Mouse (Mus musculus): Measurements from ENCODE around the gene Tjap1.

Gene Tjap1

DNA sequence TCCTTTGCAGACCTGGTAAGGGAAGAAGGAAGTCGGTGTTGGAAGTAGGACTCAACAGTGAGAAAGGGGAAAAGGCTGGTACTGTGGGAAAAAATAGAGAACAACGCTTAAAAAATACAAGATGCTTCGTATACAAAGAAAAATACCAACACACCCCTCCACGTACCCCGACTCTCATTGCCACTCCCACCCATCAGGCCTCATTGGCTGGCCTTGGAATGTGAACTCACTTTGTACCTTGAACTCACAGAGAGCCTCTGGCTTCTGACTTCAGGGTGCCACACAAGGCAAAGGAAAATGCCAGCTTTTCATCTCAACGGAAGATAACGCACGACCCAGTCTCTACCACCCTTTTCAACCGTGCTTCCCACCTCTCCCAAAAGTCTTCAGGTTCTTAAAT, 314 bp upstream of the Tjap1 start:
- DNase-seq (ENCODE audit: low read depth, low spot score): no peak

DNA sequence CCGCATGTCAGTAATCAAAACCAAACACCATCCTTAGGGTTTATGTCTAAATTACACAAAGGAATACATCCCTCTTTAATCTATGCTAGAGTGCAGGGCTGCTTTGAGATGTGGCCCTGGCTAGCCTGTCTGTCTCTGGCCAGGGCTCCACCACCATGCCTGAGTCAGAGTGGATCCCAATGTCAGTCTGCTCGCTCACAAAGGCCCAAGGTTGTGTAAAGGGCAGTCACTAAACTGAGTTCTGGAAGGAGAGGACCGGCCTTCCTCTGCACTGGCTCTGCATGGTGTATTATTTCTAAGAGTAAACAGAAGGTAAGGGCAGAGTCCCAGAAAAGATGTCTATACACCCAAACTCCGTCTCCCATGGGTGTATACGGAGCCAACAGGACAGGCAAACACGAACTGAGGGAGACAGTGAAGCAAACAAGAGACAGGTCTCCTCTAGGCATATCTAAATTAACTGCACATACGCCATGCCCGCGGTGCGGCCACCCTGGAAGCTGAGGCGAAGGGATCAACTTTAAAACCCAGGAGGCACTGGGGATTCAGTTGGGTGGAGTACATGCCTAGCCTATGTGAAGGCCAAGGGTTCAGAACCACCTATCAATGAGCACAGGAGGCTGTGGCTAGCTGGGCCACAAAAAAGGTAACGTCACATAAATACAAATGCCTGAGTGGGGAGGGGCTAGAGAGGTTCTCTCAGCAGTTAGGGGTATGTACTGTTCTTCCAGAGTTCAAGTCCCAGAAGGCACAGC, 4.6 kb downstream of the Tjap1 start:
- no peak for DNase-seq (ENCODE audit: low read depth, low spot score)

DNA sequence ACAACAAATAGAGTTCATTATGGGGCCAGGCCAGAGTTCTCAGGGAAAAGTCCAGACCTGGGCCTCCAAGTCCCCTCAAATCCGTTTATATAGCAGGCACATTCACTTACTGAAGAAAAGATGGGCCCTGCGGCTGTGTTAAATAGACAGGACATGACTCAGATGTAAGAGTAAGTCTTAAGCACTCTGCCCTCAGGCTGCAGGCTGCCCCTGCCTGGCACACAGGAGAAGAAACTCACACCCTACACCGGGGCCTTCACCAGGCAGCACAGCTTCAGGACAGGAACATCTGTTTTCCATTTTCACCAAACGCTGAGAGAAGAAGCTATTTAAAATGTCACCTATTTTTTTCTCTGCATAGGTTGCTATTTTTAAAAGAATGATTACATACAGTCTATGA, 5.2 kb downstream of the Tjap1 start:
- no peak for DNase-seq (ENCODE audit: low read depth, low spot score)

DNA sequence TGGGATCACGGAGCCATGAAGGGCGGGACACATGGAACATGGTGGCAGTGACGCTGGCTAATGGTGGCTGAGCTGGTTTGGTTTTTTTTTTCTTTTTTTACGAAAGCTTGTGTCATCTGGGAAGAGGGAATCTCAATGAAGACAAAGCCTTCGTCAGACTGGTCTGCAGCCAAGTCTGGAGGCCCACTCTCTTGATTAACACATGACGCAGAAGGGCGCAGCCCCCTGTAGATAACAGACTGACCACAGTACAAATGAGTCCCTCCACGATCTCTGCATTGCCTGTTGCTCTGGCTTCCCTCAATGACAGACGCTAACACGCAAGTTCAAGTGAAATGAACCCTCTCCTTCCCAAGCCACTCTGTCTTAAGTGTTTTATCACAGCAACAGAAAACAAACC, 7.3 kb downstream of the Tjap1 start:
- no peak for DNase-seq (ENCODE audit: low read depth, low spot score)

DNA sequence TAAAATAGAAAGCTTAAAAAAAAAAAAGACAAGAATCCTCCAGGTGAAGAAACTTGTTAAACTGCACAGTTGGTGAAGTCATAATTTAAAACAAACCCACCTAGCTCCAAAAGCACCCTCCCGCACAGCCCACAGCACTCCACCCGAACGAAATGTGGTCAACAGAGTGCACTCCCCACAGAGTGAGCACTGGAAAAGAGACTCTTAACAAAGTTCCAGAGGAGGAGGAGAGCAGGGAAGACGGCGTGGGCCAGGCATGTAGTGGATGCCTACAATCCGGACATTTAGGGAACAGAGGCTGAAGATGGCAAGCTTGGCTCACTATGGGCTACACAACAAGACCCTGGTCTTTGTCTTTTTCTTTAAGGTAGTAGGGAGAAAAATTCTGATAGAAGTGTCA, 7.8 kb downstream of the Tjap1 start:
- DNase-seq (ENCODE audit: low read depth, low spot score): no peak

DNA sequence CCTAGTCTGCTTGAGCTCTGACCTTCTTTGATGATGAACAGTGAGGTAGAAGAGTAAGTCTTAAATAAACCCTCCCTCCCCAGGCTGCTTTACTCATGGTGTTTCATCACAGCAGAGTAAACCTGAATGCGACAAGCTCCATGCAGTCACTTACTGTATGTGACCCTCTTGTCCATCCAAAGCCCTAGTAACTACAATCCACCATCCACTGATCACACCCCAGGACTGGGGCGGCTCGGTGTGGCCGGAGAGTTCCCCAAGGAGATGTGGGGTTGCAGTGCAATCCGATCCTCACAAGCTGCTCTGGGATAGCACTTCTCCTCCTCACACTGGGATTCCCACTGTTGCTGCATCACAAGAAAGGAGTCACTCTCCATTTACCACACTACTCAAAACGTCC, 8.4 kb downstream of the Tjap1 start:
- no peak for DNase-seq (ENCODE audit: low read depth, low spot score)

DNA sequence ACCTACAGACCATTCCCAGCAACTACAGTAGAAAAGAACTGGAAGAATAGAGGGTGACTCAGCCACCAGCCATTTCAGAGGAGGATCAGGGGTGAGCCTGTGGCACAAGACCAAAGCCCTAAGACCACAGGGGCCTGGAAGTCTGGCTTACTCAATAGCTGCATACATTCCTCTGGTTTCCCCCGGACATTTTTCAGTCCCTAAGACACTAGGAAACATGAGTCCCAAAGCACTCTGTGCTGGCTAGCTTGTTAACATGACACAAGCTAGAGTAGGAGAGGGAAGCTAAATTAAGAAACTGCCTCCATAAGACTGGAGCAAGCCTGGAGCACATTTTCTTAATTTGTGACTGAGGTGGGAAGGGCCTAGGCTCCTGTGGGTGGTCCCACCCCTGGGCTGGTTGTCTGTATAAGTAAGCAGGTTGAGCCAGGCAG, 9.0 kb downstream of the Tjap1 start:
- DNase-seq (ENCODE audit: low read depth, low spot score): no peak

DNA sequence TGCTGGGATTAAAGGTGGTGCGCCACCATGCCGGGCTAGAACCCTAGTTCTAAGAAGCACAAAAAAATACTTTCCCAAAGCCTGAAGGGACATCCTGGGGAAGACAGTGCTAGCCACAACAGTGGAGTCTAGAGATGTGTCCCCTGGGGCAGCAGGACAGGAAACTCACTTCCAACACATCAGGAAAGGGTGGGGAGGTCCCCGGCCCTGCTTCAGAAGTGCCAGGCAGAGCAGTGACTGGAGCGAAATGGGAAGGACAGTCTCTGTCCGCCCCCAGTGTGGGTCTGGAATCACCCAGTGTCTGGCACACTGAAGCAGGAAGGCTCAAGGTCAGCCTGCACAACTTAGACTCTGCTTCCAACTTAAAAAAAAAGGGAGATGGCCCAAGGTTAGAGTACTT, 10.2 kb downstream of the Tjap1 start:
- DNase-seq (ENCODE audit: low read depth, low spot score): no peak

DNA sequence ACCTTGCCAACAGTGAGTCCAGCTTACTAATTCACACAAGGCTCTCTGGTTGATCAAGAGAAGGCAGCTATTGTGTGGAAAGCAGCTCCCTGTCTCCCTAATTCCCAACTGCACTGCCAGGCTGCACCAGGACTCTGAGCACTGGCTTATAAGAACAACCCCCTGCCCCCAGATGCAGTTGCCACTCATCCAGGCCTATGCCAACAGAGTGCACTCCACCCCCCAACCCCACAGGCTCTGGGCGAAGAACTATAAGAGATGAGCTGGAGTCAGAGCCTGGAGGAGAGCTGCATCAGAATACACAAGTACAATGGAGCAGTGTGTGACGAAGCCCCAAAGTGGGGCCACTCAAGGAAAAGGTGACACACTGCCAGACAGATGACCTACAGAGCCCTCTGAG, 10.8 kb downstream of the Tjap1 start:
- no peak for DNase-seq (ENCODE audit: low read depth, low spot score)

DNA sequence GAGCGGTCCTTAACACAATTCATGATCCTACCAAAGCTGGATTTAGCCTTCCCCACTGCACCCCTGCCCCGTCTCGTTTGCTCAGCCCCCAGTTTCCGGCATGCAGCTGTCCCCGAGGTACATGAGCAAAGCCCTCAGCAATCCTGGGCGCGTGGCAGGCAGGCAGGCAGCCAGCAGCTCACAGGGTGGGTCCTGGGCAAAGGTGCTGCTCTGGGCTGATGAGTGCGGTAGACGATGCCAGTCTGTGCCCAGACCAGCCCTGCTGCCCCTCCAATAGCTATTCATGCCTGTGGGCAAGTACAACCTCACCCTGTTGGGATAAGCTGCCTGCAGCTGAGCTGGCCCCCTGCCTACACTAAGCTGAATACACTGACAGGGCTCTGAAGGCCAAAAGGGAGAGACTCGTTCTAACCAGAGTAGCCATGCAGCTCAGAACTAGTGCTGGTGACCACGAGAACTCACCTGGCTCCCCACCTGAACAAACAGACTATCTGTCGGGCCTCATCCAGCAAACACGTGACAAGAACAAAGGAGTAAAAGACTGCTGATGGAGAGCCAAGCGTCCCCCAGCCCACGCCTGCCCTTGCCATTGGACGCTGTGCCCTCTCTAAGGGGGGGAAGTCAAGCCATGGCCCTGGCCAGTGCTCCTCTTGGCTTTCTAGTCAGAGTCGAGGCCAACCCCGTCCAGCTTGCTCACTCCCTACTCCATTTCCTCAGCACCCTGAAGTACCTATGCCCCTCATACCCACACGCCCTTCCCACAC, 12.9 kb downstream of the Tjap1 start:
- no peak for DNase-seq (ENCODE audit: low read depth, low spot score)

DNA sequence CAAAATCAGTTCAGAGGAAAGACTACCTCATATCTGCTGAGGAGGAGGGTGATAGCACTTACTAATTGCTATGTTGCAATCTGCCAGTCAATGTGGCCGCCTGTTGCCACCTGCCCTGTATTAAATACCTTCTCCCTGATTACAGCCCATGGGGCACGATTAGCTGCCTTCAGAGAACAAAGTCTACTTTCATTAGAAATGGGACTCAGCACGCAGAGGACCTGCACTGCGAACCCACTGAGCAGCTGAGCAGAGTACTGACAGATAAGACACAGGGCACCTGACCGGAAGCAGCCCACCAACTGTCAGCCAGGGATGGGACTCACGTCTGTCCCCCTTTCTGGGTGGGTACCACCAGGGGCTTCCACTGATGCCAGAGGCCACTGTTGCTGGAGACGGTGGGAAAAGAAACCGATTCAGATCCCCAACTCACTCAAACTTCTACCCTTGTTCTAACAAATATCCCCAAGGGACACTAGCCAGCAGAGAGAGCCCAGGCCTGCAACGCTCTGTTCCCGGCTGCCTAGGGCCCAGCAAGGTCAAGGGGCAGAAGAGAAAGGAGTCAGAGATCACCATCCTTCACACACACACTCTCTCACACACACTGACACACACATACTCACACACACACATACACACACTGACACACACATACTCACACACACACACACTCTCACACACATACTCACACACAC, 14.7 kb downstream of the Tjap1 start:
- no peak for DNase-seq (ENCODE audit: low read depth, low spot score)

DNA sequence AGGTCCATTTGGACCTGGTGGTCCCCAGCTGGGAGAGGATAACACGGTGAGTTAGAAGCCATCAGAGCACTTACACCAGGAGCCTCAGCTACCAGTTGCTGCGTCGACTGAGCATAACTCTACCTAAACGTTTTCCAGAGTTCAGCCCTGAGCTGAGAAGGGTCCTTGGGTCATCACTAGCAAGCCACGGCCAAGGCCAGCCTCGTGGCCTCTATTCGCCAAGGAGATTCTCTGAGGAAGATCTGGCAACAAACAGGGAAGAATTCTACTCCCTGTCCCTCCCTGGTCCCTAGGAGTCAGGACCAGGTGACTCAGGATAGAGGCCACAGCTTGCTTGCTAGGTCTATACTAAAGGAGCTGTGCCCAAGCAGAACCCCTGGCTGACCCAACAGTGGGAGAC, 15.3 kb downstream of the Tjap1 start:
- DNase-seq (ENCODE audit: low read depth, low spot score): no peak

DNA sequence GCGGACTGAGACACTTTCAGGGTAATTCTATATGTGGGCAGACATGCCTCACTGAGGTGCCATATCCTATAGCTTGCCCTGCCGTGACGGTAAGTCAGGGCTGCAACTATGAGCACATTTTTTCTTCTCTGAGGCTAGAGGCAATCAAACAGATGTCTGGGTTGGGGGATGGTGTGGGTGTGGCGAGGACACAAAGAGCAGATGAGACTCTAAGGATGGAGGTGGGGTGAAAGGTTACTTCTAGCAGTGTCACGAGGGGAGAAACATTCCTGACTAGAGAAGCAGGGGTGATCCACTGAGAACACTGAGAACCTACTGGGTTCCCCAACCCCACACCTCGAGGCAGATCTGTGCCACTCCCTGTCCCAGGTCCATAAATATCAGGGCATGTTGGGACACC, 15.8 kb downstream of the Tjap1 start:
- no peak for DNase-seq (ENCODE audit: low read depth, low spot score)

DNA sequence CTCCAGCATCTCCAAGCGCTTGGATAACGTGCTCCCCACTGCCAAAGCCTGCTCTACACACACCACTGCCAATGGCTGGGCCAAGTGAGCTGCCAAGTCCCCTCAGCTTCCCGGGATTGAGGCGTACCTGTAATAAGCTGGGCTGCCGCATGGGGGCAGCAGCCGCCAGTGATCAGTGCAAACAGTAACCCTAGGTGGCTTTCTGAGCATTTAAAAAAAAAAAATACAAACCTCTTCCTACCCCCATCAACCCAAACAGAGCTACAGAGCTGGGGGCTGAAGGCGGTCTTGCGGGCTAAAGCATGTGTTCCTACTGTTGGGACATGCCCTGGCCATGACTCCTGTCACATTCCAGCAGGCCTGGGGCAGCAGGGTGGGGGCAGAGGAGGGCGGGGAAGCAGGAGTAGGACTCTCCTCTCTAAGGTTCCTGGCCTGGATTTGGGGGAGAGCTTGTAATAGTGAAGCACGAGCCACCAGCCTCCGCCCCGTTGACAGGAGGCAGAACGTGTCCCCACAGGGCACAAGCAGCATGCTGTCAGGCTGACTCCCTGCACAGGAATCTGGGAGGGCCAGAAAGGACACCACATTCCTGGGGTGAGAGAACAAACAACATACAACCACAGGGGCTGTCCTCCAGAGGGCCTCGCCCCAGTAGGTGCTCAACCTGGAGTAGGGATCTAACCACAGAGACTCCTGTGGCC, 16.8 kb downstream of the Tjap1 start:
- DNase-seq (ENCODE audit: low read depth, low spot score): no peak

DNA sequence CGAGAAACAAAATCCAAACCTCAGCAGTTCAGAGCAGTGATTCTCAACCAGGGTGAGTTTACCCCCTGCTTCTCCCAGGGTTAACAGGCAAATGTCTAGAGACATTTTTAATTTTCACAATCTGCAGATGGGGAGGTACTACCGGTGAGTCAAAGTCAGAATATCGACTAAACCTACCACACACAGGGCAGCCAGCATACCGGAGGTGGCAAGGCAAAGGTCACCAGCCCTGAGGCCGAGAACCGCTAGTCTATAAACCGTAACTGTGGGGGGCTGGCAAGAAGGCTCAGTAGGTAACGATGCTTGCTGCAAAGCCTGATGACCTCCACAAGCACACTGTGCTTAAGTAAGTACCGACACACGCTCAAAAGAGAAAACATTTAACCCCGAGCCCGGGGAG, 17.3 kb downstream of the Tjap1 start:
- no peak for DNase-seq (ENCODE audit: low read depth, low spot score)

DNA sequence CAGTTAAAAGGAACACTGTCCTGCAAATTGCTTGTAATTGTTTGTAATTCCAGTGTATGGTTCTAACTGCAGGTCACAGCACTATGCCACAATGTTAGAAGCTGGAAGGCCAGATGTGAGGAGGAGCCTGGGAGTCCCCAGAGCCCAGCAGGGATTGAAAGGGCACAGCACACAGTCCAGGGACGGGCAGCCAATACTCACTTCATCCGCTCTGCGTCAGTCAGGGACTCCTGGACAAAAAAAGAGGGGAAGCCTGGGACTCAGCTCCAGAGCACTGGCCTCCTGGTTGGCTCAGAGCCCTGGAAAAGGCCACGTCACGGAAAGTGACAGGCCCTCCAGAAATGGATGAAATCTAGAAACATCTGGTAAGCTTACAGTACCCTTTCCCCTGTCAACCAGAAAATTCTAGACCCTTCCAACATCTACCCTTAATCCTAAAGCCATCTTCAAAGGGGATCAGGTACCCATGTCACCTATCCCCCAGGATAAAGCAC, 20.6 kb downstream of the Tjap1 start:
- no peak for DNase-seq (ENCODE audit: low read depth, low spot score)

DNA sequence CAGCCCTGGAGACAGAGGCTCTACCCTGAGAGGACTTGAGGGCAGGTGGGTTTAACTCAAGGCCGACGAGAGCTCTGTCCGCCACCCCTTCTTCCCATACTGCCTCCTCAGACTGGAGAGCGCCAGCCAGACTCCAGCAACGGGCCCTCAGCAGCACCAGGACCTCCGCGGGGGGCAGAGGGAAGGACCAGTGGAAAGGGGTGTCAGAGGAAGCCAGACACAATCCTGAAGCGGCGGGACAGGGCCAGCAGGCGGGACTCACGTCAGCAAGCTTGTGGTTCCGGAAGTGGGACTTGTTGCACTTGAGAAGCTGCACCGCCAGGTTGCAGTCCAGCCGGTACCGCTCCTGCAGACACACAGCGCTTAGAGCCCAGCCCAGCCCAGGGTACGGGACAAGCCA, 23.2 kb downstream of the Tjap1 start:
- no peak for DNase-seq (ENCODE audit: low read depth, low spot score)

DNA sequence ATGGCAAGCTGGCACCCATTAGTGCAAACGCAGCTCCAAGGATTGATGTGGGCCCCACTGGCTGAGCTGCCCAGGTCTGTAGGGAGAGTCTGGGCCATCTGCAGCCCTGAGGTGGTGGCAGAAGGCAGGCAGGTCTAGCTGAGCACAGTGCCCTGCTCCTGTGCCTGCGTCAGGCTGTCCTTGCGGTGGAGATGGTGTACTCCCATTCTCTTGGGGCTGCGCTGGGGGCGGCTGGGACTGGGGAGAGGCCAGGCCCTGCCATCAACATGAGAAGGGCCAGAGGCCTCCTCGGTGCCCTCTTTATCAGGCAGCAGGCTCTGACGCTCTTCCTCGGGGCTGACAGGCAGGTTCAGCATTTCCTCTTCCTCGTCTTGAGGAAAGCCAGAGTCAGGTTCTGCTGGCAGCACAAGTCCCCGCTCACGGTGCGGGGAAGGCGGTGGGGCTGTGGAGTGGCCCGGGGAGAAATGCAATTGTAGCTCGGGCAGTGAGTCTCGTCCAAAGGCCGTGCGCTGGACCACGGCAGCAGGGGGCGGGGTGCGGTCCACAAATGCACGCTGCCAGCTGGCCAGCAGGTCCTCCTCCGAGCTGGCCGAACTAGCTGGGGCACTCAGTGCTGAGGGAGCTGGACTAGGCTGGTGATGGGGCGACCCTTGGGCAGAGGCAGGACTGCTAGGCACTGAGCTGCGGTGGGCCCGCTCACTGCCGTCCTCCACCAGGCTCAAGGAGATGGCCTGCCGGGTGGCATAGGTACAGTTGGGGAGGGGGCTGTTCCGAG, 24.4 kb downstream of the Tjap1 start:
- DNase-seq (ENCODE audit: low read depth, low spot score): no peak

DNA sequence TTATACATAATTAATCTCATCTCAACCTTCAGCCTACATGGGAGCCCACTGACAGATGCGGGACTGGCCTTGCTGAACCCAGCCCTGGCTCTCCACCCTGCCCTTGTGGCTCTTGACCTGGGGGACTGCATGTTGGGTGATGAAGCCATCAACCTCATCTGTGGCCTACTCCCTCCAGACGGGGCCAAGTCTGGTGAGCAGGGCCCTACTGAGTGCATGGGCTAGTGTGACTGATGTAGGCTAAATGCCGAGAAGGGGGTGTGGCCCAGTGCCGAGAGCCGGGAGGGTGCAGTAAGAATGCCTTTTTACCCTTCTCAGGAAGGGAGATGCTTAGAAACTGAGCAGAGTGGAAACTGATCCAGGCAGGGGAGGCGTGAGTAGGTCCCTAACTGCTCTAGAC, 27.7 kb downstream of the Tjap1 start:
- DNase-seq (ENCODE audit: low read depth, low spot score): no peak

DNA sequence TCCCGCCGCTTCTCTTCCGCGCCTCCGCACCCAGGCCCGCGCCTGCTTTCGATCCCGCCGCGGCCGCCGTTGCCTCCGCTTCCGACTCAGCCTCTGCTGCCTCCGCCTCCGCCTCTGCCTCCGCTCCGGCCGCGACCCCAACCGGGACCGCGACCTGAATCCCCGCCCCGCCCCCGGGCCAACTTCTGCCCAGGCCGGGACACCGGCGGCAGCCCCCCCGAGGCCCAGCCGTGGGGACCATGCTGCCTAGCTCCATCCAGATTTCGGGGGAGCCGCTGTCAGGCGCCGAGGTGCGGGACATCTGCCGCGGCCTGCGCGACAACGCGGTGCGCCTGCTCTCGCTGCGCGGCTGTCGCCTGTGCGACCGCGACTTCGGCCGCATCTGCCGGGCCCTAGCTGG, 28.7 kb downstream of the Tjap1 start:
- DNase-seq (ENCODE audit: low read depth, low spot score): no peak

DNA sequence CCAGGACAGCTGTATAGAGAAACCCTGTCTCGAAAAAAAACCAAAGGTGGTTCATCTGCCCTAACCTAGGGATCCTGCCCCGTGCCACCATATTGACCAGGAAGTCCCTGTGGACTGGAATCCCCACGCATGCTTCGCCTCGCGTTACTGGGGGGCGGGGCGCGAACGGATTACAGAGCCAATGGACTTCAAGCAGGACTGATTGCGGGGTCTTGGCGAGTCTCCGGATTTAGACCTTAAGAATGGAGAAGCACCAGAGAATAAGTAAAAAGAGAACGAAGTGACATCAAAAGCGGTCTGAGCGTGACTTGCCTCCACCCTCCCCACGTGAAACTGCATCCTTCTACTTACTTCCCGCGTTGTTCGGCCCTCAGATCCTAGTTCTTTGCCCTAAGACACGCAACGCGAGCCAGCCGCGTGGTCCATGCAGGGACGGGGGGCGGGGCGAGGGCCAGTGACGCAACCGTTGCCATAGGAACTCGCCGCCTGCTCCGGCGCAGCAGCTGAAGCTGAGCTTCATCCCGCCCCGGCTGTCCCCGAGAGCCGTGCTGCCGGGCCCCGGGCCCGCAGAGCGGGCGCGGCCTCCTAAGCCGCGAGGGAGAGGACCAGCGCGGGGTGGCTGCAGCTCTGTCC, 29.3 kb downstream of the Tjap1 start, which contains the start of gene Lrrc73:
TSS of gene Lrrc73 (plus strand) at position 80 of the 633 bp plus-strand sequence.
- peak; percentile 83 for DNase-seq (ENCODE audit: low read depth, low spot score)
